Mouse (Mus musculus): ENCODE measurements around the gene Tmem37.

DNA sequence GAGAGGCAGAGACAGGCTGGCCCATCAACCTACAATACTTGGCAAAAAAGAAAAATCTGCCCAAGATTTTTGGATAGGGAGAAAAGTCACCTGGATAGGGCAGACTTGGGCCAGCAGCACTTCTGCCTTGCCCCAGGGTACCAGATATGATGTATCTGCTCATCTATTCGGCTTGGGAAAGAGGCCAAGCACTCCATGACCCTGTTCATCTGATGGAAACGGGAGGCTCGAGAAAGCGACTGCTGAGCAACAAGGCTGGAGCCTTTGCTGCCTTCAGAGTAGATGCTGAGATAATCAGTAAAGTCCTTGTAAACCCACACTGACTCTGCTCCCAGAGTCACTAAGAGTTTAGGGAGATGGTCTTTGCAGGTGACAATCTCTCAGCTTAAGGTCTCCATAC, 45.5 kb upstream of the Tmem37 start:
- TF ChIP-seq USF1 (IDR thresholded peaks at IDR 0.05; ENCODE audit: low read depth): no peak
- TF ChIP-seq MYOG (IDR thresholded peaks at IDR 0.05; ENCODE audit: control insufficient read depth in 1 of 3, insufficient read depth in 1 of 3, insufficient read length in 2 of 3, low read depth in 2 of 3): no peak
- no peak for TF ChIP-seq POLR2A (IDR thresholded peaks at IDR 0.05; ENCODE audit: insufficient read length, low read depth)
- no peak for TF ChIP-seq REST (IDR thresholded peaks at IDR 0.05; ENCODE audit: insufficient read depth, insufficient read length)
- no peak for TF ChIP-seq CEBPB (IDR thresholded peaks at IDR 0.05; ENCODE audit: insufficient read depth, poor library complexity, severe bottlenecking)
- TF ChIP-seq MAX (IDR thresholded peaks at IDR 0.05; ENCODE audit: low read depth): no peak
- TF ChIP-seq SRF (IDR thresholded peaks at IDR 0.05; ENCODE audit: control insufficient read depth, insufficient read length, low read depth): no peak
- no peak for TF ChIP-seq MYOD1 (IDR thresholded peaks at IDR 0.05; ENCODE audit: control insufficient read depth in 1 of 3, insufficient read length in 2 of 3, low read depth in 2 of 3)
- TF ChIP-seq POLR2AphosphoS2 (IDR thresholded peaks at IDR 0.05; ENCODE audit: insufficient read length, low read depth): no peak
- TF ChIP-seq TCF12 (IDR thresholded peaks at IDR 0.05; ENCODE audit: insufficient read depth, poor library complexity, severe bottlenecking): no peak
- TF ChIP-seq E2F4 (IDR thresholded peaks at IDR 0.05; ENCODE audit: insufficient read depth): no peak
- no peak for TF ChIP-seq TCF3 (IDR thresholded peaks at IDR 0.05; ENCODE audit: insufficient read length, low read depth)

Data from myocyte (in vitro differentiated cells).